Mouse (Mus musculus) intestine, embryonic 15.5 days (tissue): ENCODE results near the gene Gli3. TPM values are rescaled to one million over a fixed set of nuclear protein-coding genes. Genes with fewer than 3 reads are reported as not detected.

Experiments
- ATAC-seq: fragments of 200-750 bp; cut with Nextera tagmentation; 2 replicates; pipeline ENCODE4 v1.8.0; 2017; ENCODE audit warnings: moderate TSS enrichment, moderate library complexity
- H3K27ac ChIP-seq: fragments of 300-500 bp; sonication (generic); 2 replicates; pipeline ENCODE4 v1.5.1; 2015; ENCODE audit warnings: mild to moderate bottlenecking, inconsistent platforms
- H3K27me3 ChIP-seq: fragments of 300-500 bp; sonication (generic); replicated peaks from 2 replicates; pipeline ENCODE4 v1.6.1; 2015; ENCODE audit warnings: inconsistent platforms
- H3K36me3 ChIP-seq: fragments of 300-500 bp; sonication (generic); 2 replicates; pipeline ENCODE4 v1.6.1; 2015; ENCODE audit warnings: inconsistent platforms
- H3K4me1 ChIP-seq: fragments of 300-500 bp; sonication (generic); replicated peaks from 2 replicates; pipeline ENCODE4 v1.6.1; 2015; ENCODE audit warnings: inconsistent platforms
- H3K4me2 ChIP-seq: fragments of 300-500 bp; sonication (generic); replicated peaks from 2 replicates; pipeline ENCODE4 v1.6.1; 2015; ENCODE audit warnings: mild to moderate bottlenecking, inconsistent platforms
- H3K4me3 ChIP-seq: fragments of 300-500 bp; sonication (generic); replicated peaks from 2 replicates; pipeline ENCODE4 v1.5.1; 2015; ENCODE audit warnings: inconsistent platforms
- H3K9ac ChIP-seq: fragments of 300-500 bp; sonication (generic); 2 replicates; pipeline ENCODE4 v1.6.1; 2015; ENCODE audit warnings: inconsistent platforms
- H3K9me3 ChIP-seq: fragments of 300-500 bp; sonication (generic); 2 replicates; pipeline ENCODE4 v1.6.1; 2016; ENCODE audit warnings: inconsistent platforms
- WGBS: fragments of 180-500 bp; shearing (Covaris S2); methylation state at CpG from one replicate; pipeline ENCODE4 v1.1.7; 2015; 5-methylcytosine and 5-hydroxymethylcytosine counted together
- polyA plus RNA-seq: library from polyadenylated mRNA; unstranded; fragments of >200 nt; fragmentation: Nextera tagmentation; extraction: Ambion mirVana; gene quantifications from 2 replicates; pipeline ENCODE4 v1.2.1, GENCODE M21; 2015

Gene Gli3
- 13.4 and 14.0 TPM in 2 replicates for polyA plus RNA-seq

- Histone ChIP-seq H3K4me2 (peak within 1 kb of the TSS; percentile 88), H3K36me3 (no peaks in the 10 kb centered on the region), H3K27ac (peak within 1 kb of the TSS; percentile 96), H3K4me1 (0 out of 2 replicates have a peak, but pooled peaks cover 5% of the 10 kb centered on the region), H3K9ac (peak within 1 kb of the TSS; percentile 77), H3K9me3 (no peaks in the 10 kb centered on the region), H3K27me3 (0 out of 2 replicates have a peak, but pooled peaks cover 12% of the 10 kb centered on the region), H3K4me3 (peak within 1 kb of the TSS; percentile 77)
- peak; percentile 93 for ATAC-seq
- WGBS = under 1% methylated on average over 45 of the region's 76 CpGs
Observed at GRCm38 (mm10) chr13:15462830-15463491, at the start of gene Gli3. Gli3 (plus strand) TSS chr13:15463235.

- no peak overlapping the region for H3K27ac ChIP-seq
- H3K36me3 ChIP-seq = no peaks in the 10 kb centered on the region
- H3K4me1 ChIP-seq = no peaks in the 10 kb centered on the region
- no peak for ATAC-seq
- WGBS = 41% methylated on average over 10 of the region's 10 CpGs
- H3K4me3 ChIP-seq = no peak overlapping the region
- no peaks in the 10 kb centered on the region for H3K27me3 ChIP-seq
- no peaks in the 10 kb centered on the region for H3K9me3 ChIP-seq
- no peak overlapping the region for H3K9ac ChIP-seq
- peak overlapping the region; percentile 9 for H3K4me2 ChIP-seq
Observed at GRCm38 (mm10) chr13:15421182-15421750, 41.8 kb upstream of the Gli3 start.

- no peak overlapping the region for H3K4me3 ChIP-seq
- no peaks in the 10 kb centered on the region for H3K36me3 ChIP-seq
- 83% methylated on average over 4 of the region's 4 CpGs for WGBS
- no peak overlapping the region for H3K27ac ChIP-seq
- no peak for ATAC-seq
- no peak overlapping the region for H3K4me2 ChIP-seq
- no peaks in the 10 kb centered on the region for H3K4me1 ChIP-seq
- no peaks in the 10 kb centered on the region for H3K27me3 ChIP-seq
- no peak overlapping the region for H3K9ac ChIP-seq
- H3K9me3 ChIP-seq = no peaks in the 10 kb centered on the region
Observed at GRCm38 (mm10) chr13:15442002-15442401, 21.0 kb upstream of the Gli3 start.

DNA sequence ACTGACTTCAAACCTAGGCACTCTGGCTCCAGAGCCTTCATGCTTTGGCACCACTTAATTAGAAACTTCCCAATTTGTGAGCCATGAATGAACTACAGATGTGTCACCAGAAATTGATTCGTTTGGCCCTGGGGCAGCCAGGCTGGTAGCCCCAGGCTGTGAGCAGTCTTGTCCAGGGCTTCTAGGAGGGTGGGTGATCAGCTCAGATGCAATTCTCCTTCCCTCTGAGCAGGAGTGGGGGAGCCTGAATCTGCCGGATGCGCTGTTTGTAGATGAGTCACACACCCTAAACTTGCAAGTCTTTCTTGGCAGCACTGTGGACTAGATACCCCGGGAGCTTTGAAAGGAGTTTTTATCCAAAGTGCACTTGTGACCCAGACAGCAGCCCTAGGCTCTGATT, 18.7 kb upstream of the Gli3 start:
- Histone ChIP-seq H3K4me3 (no peak overlapping the region), H3K9ac (no peak overlapping the region), H3K27ac (no peak overlapping the region), H3K27me3 (no peaks in the 10 kb centered on the region), H3K9me3 (no peaks in the 10 kb centered on the region), H3K4me1 (no peaks in the 10 kb centered on the region), H3K36me3 (no peaks in the 10 kb centered on the region), H3K4me2 (no peak overlapping the region)
- WGBS = 52% methylated on average over 4 of the region's 4 CpGs
- ATAC-seq = no peak

DNA sequence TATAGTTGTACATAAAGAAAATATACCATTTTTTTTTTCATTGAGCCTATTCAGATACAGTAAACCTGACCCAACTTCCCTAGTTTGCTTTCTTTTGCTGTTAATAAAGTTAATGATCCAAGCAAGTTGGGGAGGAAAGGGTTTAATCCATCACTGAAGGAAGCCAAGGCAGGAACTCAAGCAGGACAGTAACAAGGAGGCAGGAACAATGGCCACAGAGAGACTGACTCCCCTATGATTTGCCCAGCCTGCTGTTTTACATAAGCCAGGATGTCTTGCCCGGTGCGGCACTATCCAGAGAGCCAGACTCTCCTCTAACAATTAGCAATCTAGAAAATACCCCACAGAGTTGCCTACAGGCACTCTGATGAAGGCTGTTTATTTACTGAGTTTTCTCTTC, 17.4 kb upstream of the Gli3 start:
- no peak overlapping the region for H3K4me3 ChIP-seq
- 72% methylated on average over 2 of the region's 2 CpGs for WGBS
- no peak overlapping the region for H3K4me2 ChIP-seq
- no peak overlapping the region for H3K27ac ChIP-seq
- H3K9me3 ChIP-seq = no peaks in the 10 kb centered on the region
- no peak for ATAC-seq
- H3K27me3 ChIP-seq = no peaks in the 10 kb centered on the region
- H3K36me3 ChIP-seq = no peaks in the 10 kb centered on the region
- no peak overlapping the region for H3K9ac ChIP-seq
- H3K4me1 ChIP-seq = no peaks in the 10 kb centered on the region

GRCm38 (mm10) chr13:15446004-15446403, 17.0 kb upstream of the Gli3 start:
- Histone ChIP-seq H3K9ac (no peak overlapping the region), H3K27me3 (no peaks in the 10 kb centered on the region), H3K4me3 (no peak overlapping the region), H3K27ac (no peak overlapping the region), H3K4me1 (no peaks in the 10 kb centered on the region), H3K36me3 (no peaks in the 10 kb centered on the region), H3K4me2 (no peak overlapping the region), H3K9me3 (no peaks in the 10 kb centered on the region)
- 63% methylated on average over 8 of the region's 8 CpGs for WGBS
- ATAC-seq = no peak

DNA sequence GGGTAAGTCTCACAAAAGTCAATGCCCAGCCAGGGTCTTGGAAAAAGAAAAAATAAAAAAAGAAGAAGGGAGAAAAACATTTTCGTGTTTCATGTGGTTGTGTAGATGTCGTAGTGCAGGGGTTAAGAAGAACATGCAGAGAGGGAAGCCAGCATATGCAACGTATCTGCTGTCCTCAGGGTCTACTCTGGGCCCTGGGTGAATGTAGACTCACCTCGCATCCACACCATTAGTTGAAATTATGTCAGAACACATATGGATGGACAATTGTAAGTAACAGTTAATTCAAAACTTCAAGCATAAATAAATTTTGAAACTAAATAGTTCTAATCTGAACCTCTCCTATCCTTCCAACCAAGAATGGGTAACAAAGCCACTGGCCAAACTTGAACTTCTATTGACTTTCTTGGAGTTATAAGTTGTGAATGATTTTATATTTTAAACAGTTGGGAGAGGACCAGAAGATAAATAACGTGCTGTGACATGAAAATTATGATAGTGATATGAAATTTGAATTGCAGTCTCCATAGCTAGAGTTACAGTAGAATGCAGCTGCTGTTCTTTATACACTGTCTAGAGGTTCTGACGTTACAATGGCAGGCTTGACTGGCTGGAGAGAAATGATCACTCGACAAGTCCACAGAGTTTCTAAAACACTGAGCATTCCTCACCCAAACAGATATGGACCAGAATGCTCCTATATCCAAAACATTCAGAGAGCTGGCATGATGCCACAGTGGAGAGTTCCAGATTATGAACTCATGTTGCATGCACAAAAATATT, 16.1 kb upstream of the Gli3 start:
- ATAC-seq = no peak
- no peak overlapping the region for H3K9ac ChIP-seq
- no peak overlapping the region for H3K4me3 ChIP-seq
- no peaks in the 10 kb centered on the region for H3K9me3 ChIP-seq
- no peak overlapping the region for H3K27ac ChIP-seq
- 66% methylated on average over 7 of the region's 7 CpGs for WGBS
- no peaks in the 10 kb centered on the region for H3K27me3 ChIP-seq
- no peaks in the 10 kb centered on the region for H3K36me3 ChIP-seq
- no peak overlapping the region for H3K4me2 ChIP-seq
- no peaks in the 10 kb centered on the region for H3K4me1 ChIP-seq

DNA sequence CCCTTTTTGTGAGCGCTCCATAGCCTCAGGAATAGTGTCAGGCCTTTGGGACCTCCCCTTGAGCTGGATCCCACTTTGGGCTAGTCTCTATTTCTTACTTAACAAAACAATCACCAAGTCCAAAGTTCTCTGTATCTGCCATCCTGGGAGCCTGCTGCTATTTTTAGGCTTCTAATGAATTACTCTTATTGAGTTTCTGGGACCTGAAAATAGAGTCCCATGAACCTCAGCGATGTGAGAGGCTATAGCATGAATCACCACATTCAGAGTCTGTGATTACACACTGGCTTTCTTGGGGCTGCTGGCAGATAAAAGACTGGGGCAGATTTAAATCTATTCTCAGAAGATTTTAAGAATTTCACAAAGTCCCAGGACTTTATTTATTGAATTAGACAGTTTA, 12.1 kb upstream of the Gli3 start:
- no peak for ATAC-seq
- Histone ChIP-seq H3K9me3 (no peaks in the 10 kb centered on the region), H3K27me3 (no peaks in the 10 kb centered on the region), H3K36me3 (no peaks in the 10 kb centered on the region), H3K4me3 (no peak overlapping the region), H3K4me2 (no peak overlapping the region), H3K27ac (no peak overlapping the region), H3K9ac (no peak overlapping the region), H3K4me1 (no peaks in the 10 kb centered on the region)
- 54% methylated on average over 2 of the region's 2 CpGs for WGBS

DNA sequence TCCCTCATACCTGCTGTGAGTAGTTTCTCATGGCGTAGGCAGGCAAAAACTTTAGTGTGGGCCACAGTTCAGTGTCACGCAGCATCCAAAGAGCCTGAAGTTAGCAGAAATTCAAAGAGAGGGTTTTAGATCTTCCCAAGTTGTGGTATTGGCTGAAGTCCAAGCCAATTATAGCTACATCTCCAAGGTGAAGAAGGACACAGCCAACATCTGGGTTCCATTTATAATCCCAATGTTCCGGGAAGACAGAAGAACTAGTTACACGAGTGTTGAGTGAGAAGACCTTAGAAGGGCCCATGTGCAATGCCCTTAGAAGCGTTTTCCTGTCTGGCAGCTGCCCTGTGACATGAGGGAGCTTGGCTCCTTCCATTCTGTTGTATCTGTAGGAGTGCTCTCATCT, 5.2 kb upstream of the Gli3 start:
- Histone ChIP-seq H3K27me3 (no peaks in the 10 kb centered on the region), H3K36me3 (no peaks in the 10 kb centered on the region), H3K4me3 (no peak overlapping the region), H3K4me1 (0 out of 2 replicates have a peak, but pooled peaks cover 3% of the 10 kb centered on the region), H3K9me3 (no peaks in the 10 kb centered on the region), H3K4me2 (no peak overlapping the region), H3K27ac (no peak overlapping the region), H3K9ac (no peak overlapping the region)
- no peak for ATAC-seq
- 73% methylated on average over 5 of the region's 5 CpGs for WGBS

GRCm38 (mm10) chr13:15461926-15462325, 1.1 kb upstream of the Gli3 start:
- Histone ChIP-seq H3K27ac (0 out of 2 replicates have a peak overlapping the region, but pooled peaks have one; percentile 36), H3K9me3 (no peaks in the 10 kb centered on the region), H3K36me3 (no peaks in the 10 kb centered on the region), H3K4me2 (peak overlapping the region; percentile 88), H3K27me3 (0 out of 2 replicates have a peak, but pooled peaks cover 12% of the 10 kb centered on the region), H3K4me3 (peak overlapping the region; percentile 77; the same call in 1 of the 2 replicates), H3K4me1 (0 out of 2 replicates have a peak, but pooled peaks cover 3% of the 10 kb centered on the region), H3K9ac (no peak overlapping the region)
- no peak for ATAC-seq
- 21% methylated on average over 7 of the region's 7 CpGs for WGBS

DNA sequence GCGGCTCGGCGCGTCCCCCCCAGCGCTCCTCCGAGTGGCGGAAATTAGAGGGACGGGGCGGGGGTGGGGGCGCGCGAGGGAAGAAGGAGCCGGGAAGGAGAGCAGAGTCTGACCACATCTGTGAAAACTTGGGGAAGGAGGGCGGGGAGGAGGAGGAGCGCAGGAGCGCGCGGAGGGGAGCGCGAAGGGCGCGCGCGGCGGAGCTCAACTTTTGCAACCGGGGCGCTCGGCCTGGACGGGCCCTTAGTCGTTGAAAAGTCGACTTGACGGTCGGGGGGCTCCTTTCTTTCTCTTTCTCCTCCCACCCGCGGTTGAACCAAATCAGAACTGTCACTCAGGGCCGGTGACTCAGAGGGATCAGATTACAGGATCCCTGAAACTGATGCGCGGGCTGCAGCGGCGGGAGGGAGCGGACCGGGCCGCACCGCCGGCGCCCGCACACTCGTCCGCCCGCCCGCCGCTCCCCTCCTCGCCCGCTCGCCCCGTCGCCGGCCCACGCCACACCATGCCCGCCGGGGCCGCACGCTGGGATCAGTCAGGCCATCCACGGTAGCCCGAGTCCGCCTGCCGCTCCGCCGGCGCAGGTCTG, 551 bp downstream of the Gli3 start:
- 0 out of 2 replicates have a peak, but pooled peaks cover 12% of the 10 kb centered on the region for H3K27me3 ChIP-seq
- H3K27ac ChIP-seq = peak overlapping the region; percentile 96
- ATAC-seq = peak; percentile 89

DNA sequence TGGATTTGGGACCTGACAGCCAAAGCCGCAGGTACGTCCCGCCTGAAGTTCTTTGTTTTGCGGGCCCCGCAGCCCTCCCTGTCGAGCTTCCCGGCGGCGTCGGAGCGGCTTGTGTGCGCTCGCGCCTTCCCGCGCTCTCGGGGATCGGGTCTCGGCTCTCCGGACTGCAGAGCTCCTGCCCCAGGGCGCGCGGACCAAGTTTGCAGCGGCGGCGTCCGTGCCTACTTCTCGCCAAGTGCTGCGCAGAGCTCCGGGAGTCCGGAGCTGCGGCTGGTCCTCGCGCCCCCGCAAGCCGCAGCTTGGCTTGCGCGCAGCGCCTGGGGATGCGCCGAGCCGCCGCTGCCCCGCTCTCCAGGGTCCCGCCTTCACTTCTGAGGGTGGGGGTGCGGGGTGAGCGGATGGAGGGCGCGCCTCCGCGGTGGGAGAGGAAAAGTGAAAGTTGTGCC, 1.1 kb downstream of the Gli3 start:
- peak overlapping the region; percentile 77 for H3K4me3 ChIP-seq
- H3K4me1 ChIP-seq = peaks cover 9% of the 10 kb centered on the region; the same call in 1 of the 2 replicates
- H3K27me3 ChIP-seq = 0 out of 2 replicates have a peak, but pooled peaks cover 12% of the 10 kb centered on the region
- H3K9me3 ChIP-seq = no peaks in the 10 kb centered on the region
- peak overlapping the region; percentile 88 for H3K4me2 ChIP-seq
- ATAC-seq = peak; percentile 22
- peak overlapping the region; percentile 96 for H3K27ac ChIP-seq
- peak overlapping the region; percentile 77 for H3K9ac ChIP-seq
- WGBS = under 1% methylated on average over 51 of the region's 51 CpGs
- H3K36me3 ChIP-seq = no peaks in the 10 kb centered on the region

More for the DNA sequence above, 551 bp downstream of the Gli3 start:
- WGBS = 0% methylated on average over 52 of the region's 70 CpGs
- Histone ChIP-seq H3K4me2 (peak overlapping the region; percentile 88), H3K4me1 (peaks cover 8% of the 10 kb centered on the region; the same call in 1 of the 2 replicates), H3K9ac (peak overlapping the region; percentile 77), H3K9me3 (no peaks in the 10 kb centered on the region), H3K4me3 (peak overlapping the region; percentile 77), H3K36me3 (no peaks in the 10 kb centered on the region)
